Mouse (Mus musculus): ENCODE results near the gene Nelfa. TPM values are rescaled to one million over a fixed set of nuclear protein-coding genes. Genes with fewer than 3 reads are reported as not detected.
"Not testable (repeated sequence)": the region's sequence is repeated elsewhere in the genome, so short reads cannot be mapped to it uniquely, and the experiment has no call there.

Nelfa gene
- polyA plus RNA-seq, 1 experiment from 2014 or later = 41.4 TPM

- peaks cover 34% of the 10 kb centered on the region for H3K36me3 ChIP-seq (ENCODE audit: control insufficient read depth, insufficient read depth, low read length)
- no peaks in the 10 kb centered on the region for H3K27me3 ChIP-seq (ENCODE audit: control insufficient read depth, insufficient read depth, low read length)
- H3K9ac ChIP-seq (replicated peaks; ENCODE audit: low read length) = no peak overlapping the region
- no peaks in the 10 kb centered on the region for H3K4me1 ChIP-seq (ENCODE audit: control insufficient read depth, insufficient read depth, low read length)
- no peak overlapping the region for H3K27ac ChIP-seq (replicated peaks; ENCODE audit: low read depth, low read length)
- H3K4me3 ChIP-seq (replicated peaks; ENCODE audit: low read depth, low read length) = no peak overlapping the region
- ATAC-seq (ENCODE audit: low FRiP score, low TSS enrichment) (no peak), DNase-seq (no peak)
- H3K9me3 ChIP-seq (ENCODE audit: control insufficient read depth, low read length) = no peaks in the 10 kb centered on the region; the same call in 1 of the 2 replicates
- no peak overlapping the region for H3K4me2 ChIP-seq (ENCODE audit: low read length)
Observed at GRCm38 (mm10) chr5:33926170-33926569, 10.0 kb downstream of the Nelfa start.

GRCm38 (mm10) chr5:33922566-33922965, 13.6 kb downstream of the Nelfa start:
- peaks cover 52% of the 10 kb centered on the region for H3K36me3 ChIP-seq (ENCODE audit: control insufficient read depth, insufficient read depth, low read length)
- H3K4me2 ChIP-seq (ENCODE audit: low read length) = no peak overlapping the region
- no peak overlapping the region for H3K4me3 ChIP-seq (replicated peaks; ENCODE audit: low read depth, low read length)
- no peaks in the 10 kb centered on the region for H3K9me3 ChIP-seq (ENCODE audit: control insufficient read depth, low read length)
- H3K4me1 ChIP-seq (ENCODE audit: control insufficient read depth, insufficient read depth, low read length) = no peaks in the 10 kb centered on the region
- WGBS = 39% methylated on average over 2 of the region's 2 CpGs
- no peak overlapping the region for H3K9ac ChIP-seq (replicated peaks; ENCODE audit: low read length)
- no peaks in the 10 kb centered on the region for H3K27me3 ChIP-seq (ENCODE audit: control insufficient read depth, insufficient read depth, low read length)
- DNase-seq (no peak), ATAC-seq (ENCODE audit: low FRiP score, low TSS enrichment) (no peak)
- H3K27ac ChIP-seq (replicated peaks; ENCODE audit: low read depth, low read length) = no peak overlapping the region

DNA sequence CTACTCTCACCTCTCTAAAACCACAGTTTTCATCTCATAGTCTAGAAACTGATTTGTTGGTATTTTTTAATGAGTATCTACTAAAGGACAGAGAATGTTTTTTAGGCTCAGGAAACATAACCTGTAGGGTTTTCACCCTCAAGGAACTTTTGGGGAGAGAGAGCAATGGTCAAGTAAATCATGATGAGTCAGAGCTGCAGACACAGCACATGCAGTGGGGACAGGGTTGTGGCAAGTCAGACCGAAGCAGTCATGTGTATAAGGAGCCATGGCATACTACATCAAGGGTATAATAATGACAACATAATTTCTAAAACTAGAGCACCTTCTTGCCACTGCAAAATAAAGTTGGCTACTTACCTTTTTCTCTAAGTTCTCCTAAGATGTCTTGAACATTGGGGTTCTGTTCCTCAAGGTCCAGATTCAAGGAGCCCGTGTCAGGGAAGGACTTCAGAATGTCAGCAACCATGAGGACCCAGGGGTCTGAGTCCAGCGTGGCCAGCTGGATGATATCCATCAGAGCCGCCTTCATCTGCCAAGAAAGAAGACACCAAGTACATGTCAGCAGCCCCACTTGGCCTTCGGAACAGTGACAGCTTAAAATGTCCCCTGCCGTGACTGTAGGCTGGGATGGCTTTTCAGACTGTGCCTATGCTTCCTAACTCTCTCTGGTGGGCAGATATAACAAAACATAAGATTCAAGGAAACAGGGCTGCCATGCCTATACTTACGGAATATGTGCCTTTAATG, 14.6 kb downstream of the Nelfa start:
- no peak overlapping the region for H3K9ac ChIP-seq (replicated peaks; ENCODE audit: low read length)

DNA sequence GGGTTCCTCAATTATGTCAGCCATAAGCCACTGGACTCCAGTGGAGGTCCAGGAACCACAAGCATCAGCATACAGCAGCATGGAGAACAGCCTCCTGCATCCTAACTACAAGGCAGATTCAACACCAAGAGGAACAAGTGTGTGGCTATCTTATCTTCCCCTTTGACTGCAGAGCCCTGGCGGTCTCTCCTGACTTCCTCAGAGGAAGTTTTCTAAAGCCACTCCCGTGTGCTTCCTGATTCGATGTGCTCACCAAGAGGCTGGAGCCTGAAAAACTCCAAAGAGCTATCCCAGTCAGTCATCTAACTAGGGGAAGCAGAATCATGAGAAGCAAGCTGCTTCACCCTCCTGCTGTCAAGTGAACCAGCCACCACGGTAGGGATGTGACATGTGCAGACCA, 15.3 kb downstream of the Nelfa start:
- no peak overlapping the region for H3K27ac ChIP-seq (replicated peaks; ENCODE audit: low read depth, low read length)
- H3K36me3 ChIP-seq (ENCODE audit: control insufficient read depth, insufficient read depth, low read length) = peaks cover 53% of the 10 kb centered on the region
- ATAC-seq (ENCODE audit: low FRiP score, low TSS enrichment) (no peak), DNase-seq (no peak)
- H3K9ac ChIP-seq (replicated peaks; ENCODE audit: low read length) = no peak overlapping the region
- H3K4me3 ChIP-seq (replicated peaks; ENCODE audit: low read depth, low read length) = no peak overlapping the region
- no peaks in the 10 kb centered on the region for H3K4me1 ChIP-seq (ENCODE audit: control insufficient read depth, insufficient read depth, low read length)
- H3K4me2 ChIP-seq (ENCODE audit: low read length) = no peak overlapping the region
- H3K27me3 ChIP-seq (ENCODE audit: control insufficient read depth, insufficient read depth, low read length) = no peaks in the 10 kb centered on the region
- no peaks in the 10 kb centered on the region for H3K9me3 ChIP-seq (ENCODE audit: control insufficient read depth, low read length)
- 92% methylated on average over 4 of the region's 4 CpGs for whole genome bisulfite sequencing

More for the DNA sequence above, 14.6 kb downstream of the Nelfa start:
- no peaks in the 10 kb centered on the region for H3K27me3 ChIP-seq (ENCODE audit: control insufficient read depth, insufficient read depth, low read length)
- DNase-seq (no peak), ATAC-seq (ENCODE audit: low FRiP score, low TSS enrichment) (no peak)
- no peaks in the 10 kb centered on the region for H3K9me3 ChIP-seq (ENCODE audit: control insufficient read depth, low read length)
- no peaks in the 10 kb centered on the region for H3K4me1 ChIP-seq (ENCODE audit: control insufficient read depth, insufficient read depth, low read length)
- no peak overlapping the region for H3K4me3 ChIP-seq (replicated peaks; ENCODE audit: low read depth, low read length)
- no peak overlapping the region for H3K4me2 ChIP-seq (ENCODE audit: low read length)
- 92% methylated on average over 7 of the region's 7 CpGs for WGBS
- no peak overlapping the region for H3K27ac ChIP-seq (replicated peaks; ENCODE audit: low read depth, low read length)
- H3K36me3 ChIP-seq (ENCODE audit: control insufficient read depth, insufficient read depth, low read length) = peaks cover 53% of the 10 kb centered on the region

DNA sequence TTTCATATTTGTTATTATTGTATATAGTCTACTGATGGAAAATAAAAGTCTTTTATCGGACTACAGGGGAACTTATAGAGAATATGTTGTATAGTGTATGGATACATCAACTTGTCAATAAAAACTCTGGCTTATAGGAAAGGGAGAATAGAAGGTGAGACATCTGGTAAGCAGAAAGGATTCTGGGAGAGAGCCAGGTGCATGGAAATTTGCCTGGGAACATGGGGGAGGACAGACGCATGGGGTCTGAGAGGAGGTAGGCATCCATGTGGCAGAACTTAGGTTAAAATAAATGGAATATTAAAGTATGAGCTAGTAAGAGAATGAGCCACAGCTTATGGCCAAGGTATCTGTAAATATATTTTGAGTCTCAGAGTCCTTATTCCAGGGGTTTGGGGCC, 16.2 kb downstream of the Nelfa start:
- Histone ChIP-seq H3K4me1 (ENCODE audit: control insufficient read depth, insufficient read depth, low read length) (no peaks in the 10 kb centered on the region), H3K4me3 (replicated peaks; ENCODE audit: low read depth, low read length) (no peak overlapping the region), H3K9ac (replicated peaks; ENCODE audit: low read length) (no peak overlapping the region), H3K27me3 (ENCODE audit: control insufficient read depth, insufficient read depth, low read length) (no peaks in the 10 kb centered on the region), H3K36me3 (ENCODE audit: control insufficient read depth, insufficient read depth, low read length) (peaks cover 55% of the 10 kb centered on the region), H3K27ac (replicated peaks; ENCODE audit: low read depth, low read length) (no peak overlapping the region), H3K4me2 (ENCODE audit: low read length) (no peak overlapping the region), H3K9me3 (ENCODE audit: control insufficient read depth, low read length) (no peaks in the 10 kb centered on the region)
- WGBS = over 99% methylated on average over 2 of the region's 2 CpGs
- ATAC-seq (ENCODE audit: low FRiP score, low TSS enrichment) (no peak), DNase-seq (no peak)

DNA sequence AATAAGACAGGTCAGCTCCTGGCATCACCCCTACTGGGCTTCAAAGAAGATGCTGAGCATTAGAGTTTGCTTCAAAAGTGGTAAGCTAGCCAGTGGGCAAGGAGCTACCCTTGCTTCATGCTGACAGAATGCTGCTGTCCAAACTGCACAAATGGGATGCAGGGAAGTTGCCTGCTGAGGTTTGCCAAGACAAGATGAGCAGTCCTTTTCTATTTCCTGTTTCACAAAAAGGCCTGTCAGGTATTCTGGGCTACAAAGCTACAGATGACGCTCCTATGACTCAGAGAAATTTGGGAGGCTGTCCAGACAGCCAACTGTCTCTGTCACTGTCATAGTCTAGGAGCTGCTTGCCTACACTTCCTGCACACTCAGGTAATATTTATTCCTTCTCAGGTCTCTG, 16.7 kb downstream of the Nelfa start:
- H3K27me3 ChIP-seq (ENCODE audit: control insufficient read depth, insufficient read depth, low read length) = no peaks in the 10 kb centered on the region
- no peak overlapping the region for H3K4me2 ChIP-seq (ENCODE audit: low read length)
- no peaks in the 10 kb centered on the region for H3K9me3 ChIP-seq (ENCODE audit: control insufficient read depth, low read length)
- ATAC-seq (ENCODE audit: low FRiP score, low TSS enrichment) (no peak), DNase-seq (no peak)
- H3K4me3 ChIP-seq (replicated peaks; ENCODE audit: low read depth, low read length) = no peak overlapping the region
- H3K9ac ChIP-seq (replicated peaks; ENCODE audit: low read length) = no peak overlapping the region
- WGBS = 86% methylated on average over 1 of the region's 1 CpGs
- H3K4me1 ChIP-seq (ENCODE audit: control insufficient read depth, insufficient read depth, low read length) = no peaks in the 10 kb centered on the region
- H3K36me3 ChIP-seq (ENCODE audit: control insufficient read depth, insufficient read depth, low read length) = peaks cover 55% of the 10 kb centered on the region
- no peak overlapping the region for H3K27ac ChIP-seq (replicated peaks; ENCODE audit: low read depth, low read length)

DNA sequence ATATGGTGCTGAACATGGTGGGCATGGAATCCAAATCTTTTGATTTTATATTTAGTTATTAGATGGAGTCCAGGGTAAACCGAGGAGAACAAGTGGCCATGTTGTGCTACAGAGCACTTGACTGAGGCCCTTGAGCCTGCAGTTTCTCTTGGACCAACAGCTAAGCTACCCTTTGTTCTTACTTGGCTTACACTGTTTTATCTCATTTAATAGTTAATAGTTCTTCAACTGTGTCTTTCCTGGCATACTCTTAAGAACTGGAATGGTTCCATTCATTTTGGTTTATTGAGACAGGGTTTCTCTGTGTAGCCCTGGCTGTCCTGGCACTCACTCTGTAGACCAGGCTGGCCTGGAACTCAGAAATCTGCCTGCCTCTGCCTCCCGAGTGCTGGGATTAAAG, 19.6 kb downstream of the Nelfa start:
- not testable (repeated sequence) for H3K4me1 ChIP-seq (ENCODE audit: control insufficient read depth, insufficient read depth, low read length); H3K27me3 ChIP-seq (ENCODE audit: control insufficient read depth, insufficient read depth, low read length); H3K4me2 ChIP-seq (ENCODE audit: low read length); DNase-seq; H3K4me3 ChIP-seq (replicated peaks; ENCODE audit: low read depth, low read length); H3K9me3 ChIP-seq (ENCODE audit: control insufficient read depth, low read length); H3K27ac ChIP-seq (replicated peaks; ENCODE audit: low read depth, low read length); H3K9ac ChIP-seq (replicated peaks; ENCODE audit: low read length); ATAC-seq (ENCODE audit: low FRiP score, low TSS enrichment)
- peaks cover 59% of the 10 kb centered on the region for H3K36me3 ChIP-seq (ENCODE audit: control insufficient read depth, insufficient read depth, low read length)
- WGBS = 100% methylated on average over 2 of the region's 2 CpGs

DNA sequence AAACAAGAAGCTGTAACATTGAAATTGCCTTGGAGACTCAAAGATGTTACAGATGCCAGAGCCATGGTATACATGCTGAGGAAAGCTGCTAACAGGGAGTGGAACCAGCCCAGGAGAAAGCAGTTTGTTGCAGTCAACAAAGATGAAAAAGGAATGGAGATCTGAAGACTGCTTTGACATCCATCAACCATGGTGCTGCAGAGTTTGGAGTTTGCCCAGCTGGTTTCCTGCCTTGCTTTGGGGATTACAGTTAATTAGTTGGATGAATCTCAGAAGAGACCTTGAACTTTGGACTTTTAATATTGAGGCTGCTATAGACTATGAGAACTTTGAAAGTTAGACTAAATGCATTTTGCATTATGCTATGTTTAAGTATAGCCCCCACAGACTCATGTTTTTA, 21.2 kb downstream of the Nelfa start:
- H3K36me3 ChIP-seq (ENCODE audit: control insufficient read depth, insufficient read depth, low read length) = peaks cover 43% of the 10 kb centered on the region
- H3K4me3 ChIP-seq (replicated peaks; ENCODE audit: low read depth, low read length); DNase-seq: not testable (repeated sequence)

GRCm38 (mm10) chr5:33903176-33903575, 33.0 kb downstream of the Nelfa start:
- H3K36me3 ChIP-seq (ENCODE audit: control insufficient read depth, insufficient read depth, low read length) = peaks cover 52% of the 10 kb centered on the region

More for the DNA sequence above, 21.2 kb downstream of the Nelfa start:
- not testable (repeated sequence) for H3K4me2 ChIP-seq (ENCODE audit: low read length); H3K27me3 ChIP-seq (ENCODE audit: control insufficient read depth, insufficient read depth, low read length); H3K9me3 ChIP-seq (ENCODE audit: control insufficient read depth, low read length); ATAC-seq (ENCODE audit: low FRiP score, low TSS enrichment); H3K27ac ChIP-seq (replicated peaks; ENCODE audit: low read depth, low read length); H3K4me1 ChIP-seq (ENCODE audit: control insufficient read depth, insufficient read depth, low read length); H3K9ac ChIP-seq (replicated peaks; ENCODE audit: low read length)

More at GRCm38 (mm10) chr5:33903176-33903575, 33.0 kb downstream of the Nelfa start:
- no peak overlapping the region for H3K4me2 ChIP-seq (ENCODE audit: low read length)
- ATAC-seq (ENCODE audit: low FRiP score, low TSS enrichment) (no peak), DNase-seq (no peak)
- H3K4me3 ChIP-seq (replicated peaks; ENCODE audit: low read depth, low read length) = no peak overlapping the region
- no peaks in the 10 kb centered on the region for H3K4me1 ChIP-seq (ENCODE audit: control insufficient read depth, insufficient read depth, low read length)
- 88% methylated on average over 9 of the region's 9 CpGs for WGBS
- no peak overlapping the region for H3K27ac ChIP-seq (replicated peaks; ENCODE audit: low read depth, low read length)
- H3K9ac ChIP-seq (replicated peaks; ENCODE audit: low read length) = no peak overlapping the region
- H3K9me3 ChIP-seq (ENCODE audit: control insufficient read depth, low read length) = no peaks in the 10 kb centered on the region
- H3K27me3 ChIP-seq (ENCODE audit: control insufficient read depth, insufficient read depth, low read length) = no peaks in the 10 kb centered on the region
